ENCODE assay signal across 9 mouse cellular contexts in the genomic region with DNA sequence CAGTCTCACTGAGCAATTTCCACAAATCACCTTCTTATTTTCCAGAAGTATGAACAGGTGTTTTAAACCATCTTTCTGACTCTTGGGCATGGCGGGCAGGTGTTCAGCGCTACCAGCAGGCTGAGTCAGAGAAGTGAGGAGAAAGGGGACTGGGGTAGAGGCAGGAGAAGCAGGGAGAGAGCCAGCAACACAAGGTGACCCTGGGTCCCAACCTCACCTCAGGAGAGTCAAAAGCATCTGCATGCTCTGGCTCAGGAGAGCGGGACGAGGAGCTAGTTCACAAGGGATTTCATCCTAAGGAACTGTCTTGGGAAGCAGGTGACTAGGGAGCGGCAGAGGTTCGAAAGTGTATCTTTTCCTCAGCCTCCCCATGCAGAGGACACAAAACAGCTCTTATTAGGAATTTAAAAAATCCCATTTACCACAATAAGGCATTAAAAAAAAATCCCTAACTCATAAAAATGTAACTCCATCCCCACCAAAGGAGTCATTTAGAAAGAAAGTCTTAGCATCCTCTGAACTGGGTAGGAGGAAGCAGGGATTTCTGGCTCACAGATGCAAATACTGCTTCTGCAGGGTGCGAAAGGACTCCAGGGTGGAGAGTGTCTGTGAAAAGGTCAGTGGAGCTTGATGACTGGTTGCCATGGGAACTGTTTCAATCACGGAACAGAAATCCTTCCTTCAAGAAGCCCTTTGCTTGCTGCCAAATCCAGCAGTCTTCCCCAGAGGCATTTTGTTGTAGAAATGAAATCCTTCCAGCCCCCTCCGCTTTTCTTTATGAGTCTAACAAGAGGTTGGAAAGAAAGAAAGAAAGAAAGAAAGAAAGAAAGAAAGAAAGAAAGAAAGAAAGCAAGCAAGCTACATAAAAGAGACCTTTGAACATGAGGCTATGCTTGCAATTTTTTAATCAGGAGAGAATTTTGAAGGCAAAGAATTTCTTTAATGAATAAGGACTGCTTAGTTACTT. TPM values are rescaled to one million over a fixed set of nuclear protein-coding genes. Genes with fewer than 3 reads are reported as not detected.
A peak's percentile ranks its signal among the peaks of the same experiment; 100 is the strongest.
DNase-seq lines count a peak whose midpoint lies in the region; ATAC-seq lines count a peak whose summit lies in the region.
"Had no signal": no experiment of that assay in that cellular context is flagged by ENCODE, and none has a peak within 500 bp of the region (broad histone marks: within the 10 kb centered on the region; RNA-seq: fewer than 3 reads in every experiment).

No protein-coding gene starts in this region.

- H3K4me3 ChIP-seq in heart, embryonic 11.5 days (ENCODE audit: low read depth, low read length), result no peak overlapping the region
- no peak overlapping the region for H3K4me3 ChIP-seq in midbrain, embryonic 16.5 days (ENCODE audit: low read depth, low read length)
- H3K4me3 ChIP-seq: embryonic facial prominence, embryonic 15.5 days had no signal

- H3K9ac ChIP-seq in heart, embryonic 11.5 days (ENCODE audit: low read depth, low read length), result no peak overlapping the region
- H3K9ac ChIP-seq in midbrain, embryonic 16.5 days (ENCODE audit: low read depth, low read length), result peak overlapping the region; percentile 43; the same call in 1 of the 2 replicates
- H3K9ac ChIP-seq: embryonic facial prominence, embryonic 15.5 days had no signal

- no peak overlapping the region for H3K27ac ChIP-seq in heart, embryonic 11.5 days (ENCODE audit: low read depth, low read length)
- H3K27ac ChIP-seq in midbrain, embryonic 16.5 days (ENCODE audit: low read length), result peak overlapping the region; percentile 87
- H3K27ac ChIP-seq: embryonic facial prominence, embryonic 15.5 days had no signal

- H3K36me3 ChIP-seq in heart, embryonic 11.5 days (ENCODE audit: control insufficient read depth, insufficient read depth, low read length), result no peaks in the 10 kb centered on the region
- H3K36me3 ChIP-seq in midbrain, embryonic 16.5 days (ENCODE audit: control insufficient read depth, insufficient read depth, low read length), result no peaks in the 10 kb centered on the region
- H3K36me3 ChIP-seq: embryonic facial prominence, embryonic 15.5 days had no signal

- peaks cover 15% of the 10 kb centered on the region for H3K27me3 ChIP-seq in heart, embryonic 11.5 days (ENCODE audit: control insufficient read depth, insufficient read depth, low read length)
- H3K27me3 ChIP-seq in midbrain, embryonic 16.5 days (ENCODE audit: control insufficient read depth, insufficient read depth, low read depth, low read length), result no peaks in the 10 kb centered on the region
- H3K27me3 ChIP-seq: embryonic facial prominence, embryonic 15.5 days had no signal

- 24% methylated on average over 9 of the region's 9 CpGs for WGBS in heart, embryonic 11.5 days (ENCODE audit: insufficient replicate concordance)
- WGBS in midbrain, embryonic 16.5 days, result 2% methylated on average over 9 of the region's 9 CpGs

- H3K4me1 ChIP-seq in heart, embryonic 11.5 days (ENCODE audit: control insufficient read depth, insufficient read depth, low read length), result no peaks in the 10 kb centered on the region
- H3K4me1 ChIP-seq in midbrain, embryonic 16.5 days (ENCODE audit: control insufficient read depth, insufficient read depth, low read length), result peaks cover 16% of the 10 kb centered on the region

- ATAC-seq in heart, embryonic 11.5 days (replicated peaks; ENCODE audit: insufficient number of reproducible peaks, low FRiP score, low TSS enrichment), result no peak
- ATAC-seq in midbrain, embryonic 16.5 days, result peak; percentile 92

- no peaks in the 10 kb centered on the region for H3K9me3 ChIP-seq in heart, embryonic 11.5 days (replicated peaks; ENCODE audit: control insufficient read depth, low read length)
- H3K9me3 ChIP-seq in midbrain, embryonic 16.5 days (replicated peaks; ENCODE audit: control insufficient read depth, low read length, poor library complexity, severe bottlenecking), result no peaks in the 10 kb centered on the region
- H3K9me3 ChIP-seq: embryonic facial prominence, embryonic 15.5 days had no signal

- no peak overlapping the region for H3K4me2 ChIP-seq in heart, embryonic 11.5 days
- peak overlapping the region; percentile 38 for H3K4me2 ChIP-seq in midbrain, embryonic 16.5 days (ENCODE audit: low read length)
- H3K4me2 ChIP-seq: embryonic facial prominence, embryonic 15.5 days had no signal

- intact Hi-C loops in heart, postnatal 10 days (cut with DNase I), result no loop called here

- DNase-seq in heart, postnatal 10 days, result peak; percentile 31 to 37
- peak; percentile 80 for DNase-seq in brain, adult 2 months (ENCODE audit: low read depth, low spot score)
- peak; percentile 20 to 62 for DNase-seq in frontal cortex, adult 2 months (ENCODE audit: extremely low spot score in 1 of 2, low spot score in 1 of 2)
- no peak for DNase-seq in spleen, adult 18-20 months
- no peak for DNase-seq in urinary bladder, postnatal 25 days (ENCODE audit: low spot score)
- DNase-seq in ovary, postnatal 10 days (ENCODE audit: low spot score), result no peak

RNA-seq across cellular contexts. Expression of a gene that starts 31.4 kb away (rescaled TPM):
- total RNA-seq in heart, postnatal 10 days (2021), result 1 to 10 TPM; 1.3 to 1.8 TPM
- 0.65 and 1.3 TPM in 2 replicates for polyA plus RNA-seq in heart, embryonic 11.5 days (2014; fragmentation: Nextera tagmentation; extraction: Ambion mirVana)
- polyA plus RNA-seq in frontal cortex, adult 2 months (2012; rRNA removed), result 3.5 and 4.8 TPM in 2 replicates
- 2.8 and 4.9 TPM in 2 replicates for polyA plus RNA-seq in midbrain, embryonic 16.5 days (2015; fragmentation: Nextera tagmentation; extraction: Ambion mirVana)

Comparison
In these comparisons a context has a peak if more than half of its experiments do, and no peak if none do; other contexts are left out.
1. DNase-seq: peak in heart, postnatal 10 days (2 of 2), brain, adult 2 months (single experiment) and frontal cortex, adult 2 months (2 of 2); none in spleen, adult 18-20 months (0 of 2), urinary bladder, postnatal 25 days (single experiment) and ovary, postnatal 10 days (single experiment).